Mouse (Mus musculus) kidney, adult 18-20 months (tissue): Measurements from ENCODE around the gene Gm3298.
"Not testable (repeated sequence)": the region's sequence is repeated elsewhere in the genome, so short reads cannot be mapped to it uniquely, and the experiment has no call there.

Experiments
- DNase-seq: peaks from one replicate; pipeline ENCODE4 v3.0.0; 2021

The Gm3298 gene

GRCm38 (mm10) chr14:5015591-5015990 is at the start of gene Gm3298:
Gm3298 (plus strand) TSS chr14:5015891.
- DNase-seq: not testable (repeated sequence)

GRCm38 (mm10) chr14:4983635-4984034 is 32.1 kb upstream of the Gm3298 start, which contains the start of gene Gm8297:
Gm8297 (plus strand) TSS chr14:4983935.
- DNase-seq: not testable (repeated sequence)

- not testable (repeated sequence) for DNase-seq
Observed at GRCm38 (mm10) chr14:5050329-5050728, 34.6 kb downstream of the Gm3298 start, which contains the start of gene 4930555G01Rik. 4930555G01Rik (plus strand) TSS chr14:5050629.
